Mouse (Mus musculus): Measurements from ENCODE around the gene Meltf.
"Not testable (repeated sequence)": the region's sequence is repeated elsewhere in the genome, so short reads cannot be mapped to it uniquely, and the experiment has no call there.

Meltf gene

DNA sequence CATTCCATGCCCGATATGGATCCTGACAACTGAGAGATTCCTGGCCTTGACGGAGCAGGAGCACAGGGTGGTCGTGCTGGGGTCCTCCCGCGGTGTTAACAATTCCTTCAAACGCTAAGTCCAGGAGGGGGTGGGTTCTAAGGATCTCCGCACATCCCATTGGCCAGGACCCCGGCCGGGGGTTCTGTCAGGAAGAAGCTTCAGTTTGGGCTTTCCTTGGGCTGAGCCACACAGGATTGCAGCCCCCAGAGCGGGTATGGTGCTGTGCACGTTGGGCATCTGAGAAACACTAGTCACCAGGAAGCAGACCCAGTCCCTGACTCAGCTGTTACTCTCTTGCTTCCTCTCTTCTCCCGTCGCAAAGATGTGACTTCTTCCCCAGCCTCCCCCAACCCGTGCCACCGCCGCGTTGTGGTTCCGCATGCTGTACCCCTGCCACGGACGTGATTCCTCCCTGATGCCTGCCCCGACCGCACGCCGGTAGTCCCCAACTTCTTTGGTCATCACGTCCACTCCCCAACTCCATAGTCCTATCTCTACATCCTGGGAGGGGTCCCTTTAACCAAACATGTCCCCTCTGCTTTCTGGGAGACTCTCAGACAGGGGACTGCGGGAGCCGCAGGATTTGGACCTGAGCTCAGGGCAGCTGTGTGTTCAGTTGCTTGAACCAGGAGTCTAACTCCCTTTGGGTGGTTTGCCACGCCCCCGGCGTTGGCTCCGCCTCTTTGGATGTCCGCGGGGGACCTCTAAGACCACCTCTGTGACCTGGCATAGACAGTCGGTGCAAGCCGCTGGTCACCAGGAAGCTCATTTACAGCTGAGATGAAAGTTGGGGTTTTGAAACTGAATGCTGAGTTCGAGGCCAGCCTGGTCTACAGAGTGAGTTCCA lies 56.7 kb downstream of the Meltf start:
- DNase-seq: peak; percentile 33 to 51

DNA sequence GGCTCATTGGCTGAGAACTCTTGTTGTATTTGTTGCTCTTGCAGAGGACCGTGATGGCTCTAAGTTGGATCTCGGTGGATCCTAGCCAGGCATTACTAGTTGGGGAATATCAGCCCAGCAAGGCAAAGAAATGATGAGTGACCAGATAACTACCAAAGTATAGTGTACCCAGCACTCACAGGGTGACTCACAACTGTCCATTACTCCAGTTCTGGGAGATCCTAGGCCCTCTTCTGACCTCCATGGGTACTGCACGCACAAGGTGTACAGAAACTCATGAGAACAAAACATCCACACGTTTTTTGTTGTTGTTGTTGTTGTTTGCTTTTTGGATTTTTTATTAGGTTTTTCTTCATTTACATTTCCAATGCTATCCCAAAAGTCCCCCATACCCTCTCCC lies 58.0 kb downstream of the Meltf start:
- DNase-seq: no peak

DNA sequence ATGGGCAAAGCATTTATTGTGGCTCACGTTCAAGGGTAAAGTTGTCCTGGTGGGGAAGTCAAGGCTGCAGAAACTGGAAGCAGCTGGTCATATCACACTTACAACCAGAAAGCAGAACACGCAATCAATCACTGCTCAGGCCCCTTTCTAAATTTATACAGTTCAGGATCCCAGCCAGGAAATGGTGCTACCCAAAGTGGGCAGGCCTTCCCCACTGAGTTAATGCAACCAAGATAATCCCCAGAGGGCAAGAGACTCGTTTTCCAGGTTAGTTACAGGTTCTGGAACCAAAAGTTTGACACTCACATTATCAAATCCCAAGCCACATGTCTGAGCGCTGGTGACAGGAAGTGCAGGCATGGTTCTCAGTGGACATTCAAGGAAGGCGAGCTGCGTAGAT lies 60.2 kb downstream of the Meltf start:
- DNase-seq: no peak

DNA sequence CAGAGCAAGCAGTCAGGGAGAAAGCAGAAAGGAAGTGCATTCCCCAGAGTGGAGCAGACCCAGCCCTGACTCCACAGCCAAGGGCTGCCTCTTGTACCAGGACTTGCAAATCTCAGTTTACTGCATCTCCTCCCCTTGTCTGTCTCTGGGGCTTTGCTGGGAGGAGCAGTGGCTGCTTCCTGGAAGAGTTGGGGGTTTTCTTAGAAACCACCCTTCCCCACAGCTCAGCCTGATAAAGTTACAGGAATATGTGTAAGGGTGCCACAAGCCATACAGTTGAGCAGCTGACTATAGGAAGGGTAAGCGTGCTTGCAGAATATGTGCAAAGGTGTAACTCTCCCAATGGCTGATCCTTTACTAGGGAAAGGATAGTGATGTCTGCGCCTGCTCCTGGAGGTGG lies 62.0 kb downstream of the Meltf start:
- no peak for DNase-seq

DNA sequence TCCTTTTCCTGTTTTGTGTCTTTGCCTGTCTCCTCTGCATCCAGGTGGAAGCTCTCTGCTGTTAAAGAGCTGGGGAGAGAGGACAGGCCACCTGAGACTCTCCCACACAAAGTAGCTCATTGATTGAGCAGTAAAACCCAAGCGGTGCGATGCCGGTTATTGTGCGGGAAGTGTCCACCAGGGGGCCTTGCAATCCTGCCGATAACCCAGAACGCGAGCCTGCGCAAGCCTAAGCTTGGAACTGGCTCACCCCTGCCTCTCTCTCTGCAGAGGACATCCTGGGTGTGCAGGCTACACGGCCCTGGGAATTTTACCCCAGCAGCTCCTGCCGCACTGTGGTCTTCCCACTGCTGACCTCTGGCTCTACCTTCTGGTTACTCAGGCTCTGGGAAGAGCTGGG lies 65.4 kb downstream of the Meltf start:
- peak; percentile 81 to 88 for DNase-seq

DNA sequence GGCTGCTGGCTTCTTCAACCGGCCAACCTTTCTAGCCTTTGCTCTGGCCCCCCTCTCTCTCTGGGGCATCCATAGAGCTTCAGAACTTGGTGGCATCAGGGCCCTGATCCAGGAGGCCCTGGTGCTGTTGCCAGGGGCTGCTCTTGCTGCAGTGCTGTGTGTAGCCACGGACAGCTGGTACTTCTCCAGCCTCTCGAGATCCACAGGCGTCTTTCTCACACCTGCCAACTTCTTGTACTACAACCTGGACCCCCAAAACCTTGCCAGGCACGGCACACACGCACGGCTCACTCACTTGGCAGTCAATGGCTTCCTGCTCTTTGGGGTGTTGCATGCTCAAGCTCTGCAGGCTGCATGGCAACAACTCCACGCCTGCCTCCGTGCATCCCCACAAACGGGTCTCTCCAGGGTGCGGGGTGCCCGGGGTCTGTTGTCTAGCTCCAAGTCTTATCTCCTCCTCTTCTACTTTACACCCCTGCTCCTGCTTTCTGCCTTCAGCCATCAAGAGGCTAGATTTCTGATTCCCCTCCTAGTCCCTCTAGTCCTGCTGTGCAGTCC lies 66.2 kb downstream of the Meltf start:
- peak; percentile 25 to 34 for DNase-seq

DNA sequence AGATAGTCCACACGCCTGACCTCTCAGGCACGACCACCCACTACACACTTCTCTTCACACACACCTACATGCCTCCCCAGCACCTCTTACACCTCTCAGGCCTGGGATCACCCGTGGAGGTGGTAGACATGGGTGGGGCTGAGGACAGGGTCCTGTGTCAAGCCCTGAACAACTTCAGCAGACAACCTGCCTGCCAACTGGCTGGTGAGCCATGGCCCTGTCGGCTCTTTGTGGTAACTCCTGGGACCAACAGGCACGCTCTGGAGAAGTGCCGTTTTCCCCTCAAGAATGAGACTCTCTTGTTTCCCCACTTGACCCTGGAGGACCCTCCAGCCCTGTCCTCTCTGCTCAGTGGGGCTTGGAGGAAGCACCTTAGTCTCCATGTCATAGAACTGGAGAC lies 66.8 kb downstream of the Meltf start:
- no peak for DNase-seq

DNA sequence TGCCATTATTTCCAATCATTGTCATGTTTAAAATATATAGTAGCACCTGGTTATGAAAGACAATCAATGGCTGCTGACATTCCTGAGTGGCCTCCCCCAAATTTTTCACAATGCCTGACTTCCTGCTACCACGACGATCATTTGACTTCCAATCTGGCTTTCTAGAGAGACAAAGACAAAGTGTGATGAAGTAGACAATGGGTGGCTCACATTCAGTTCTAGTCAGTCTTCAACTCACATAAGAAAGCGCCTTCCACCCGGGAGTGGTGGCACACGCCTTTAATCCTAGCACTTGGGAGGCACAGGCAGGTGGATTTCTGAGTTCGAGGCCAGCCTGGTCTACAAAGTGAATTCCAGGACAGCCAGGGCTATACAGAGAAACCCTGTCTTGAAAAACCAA lies 67.4 kb downstream of the Meltf start:
- DNase-seq: not testable (repeated sequence)

DNA sequence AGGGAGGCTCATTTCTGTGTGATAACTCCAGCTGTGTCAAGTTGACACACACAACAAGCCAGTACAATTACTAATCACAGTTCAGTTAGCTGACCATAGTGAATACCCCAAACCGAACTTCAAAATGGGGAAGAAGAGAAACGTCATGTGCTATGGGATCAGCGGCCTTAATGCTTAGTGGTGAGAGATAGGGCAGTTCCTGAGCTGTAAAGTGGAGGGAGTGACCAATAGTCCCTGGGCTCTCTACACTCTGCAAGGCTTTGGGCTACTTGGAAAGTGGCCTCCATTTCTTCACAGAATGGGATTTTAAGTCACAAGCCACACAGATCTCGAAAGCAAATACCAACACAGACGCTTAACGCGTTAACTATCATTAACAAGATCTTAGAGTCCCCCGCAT lies 68.7 kb downstream of the Meltf start:
- no peak for DNase-seq

DNA sequence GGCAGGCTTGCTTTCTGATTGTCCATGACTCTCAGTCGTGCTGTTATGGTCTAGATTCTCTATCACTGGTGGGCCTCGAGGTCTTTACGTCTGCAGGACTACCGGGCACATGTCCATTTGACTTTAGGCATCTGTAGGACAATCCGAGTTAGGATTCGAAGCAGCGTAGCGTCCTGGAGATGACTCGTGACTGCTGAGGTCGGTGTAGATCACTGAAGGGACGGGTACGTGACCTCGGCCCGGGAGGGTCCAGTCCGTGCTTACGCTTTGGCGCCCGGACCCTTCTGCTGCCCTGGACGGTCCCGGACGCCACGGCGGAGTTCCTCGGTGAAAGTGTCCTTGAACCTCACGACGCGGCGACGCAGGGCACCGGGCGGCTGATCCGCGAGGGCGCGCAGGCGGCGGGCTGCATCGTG lies 69.3 kb downstream of the Meltf start:
- no peak for DNase-seq

DNA sequence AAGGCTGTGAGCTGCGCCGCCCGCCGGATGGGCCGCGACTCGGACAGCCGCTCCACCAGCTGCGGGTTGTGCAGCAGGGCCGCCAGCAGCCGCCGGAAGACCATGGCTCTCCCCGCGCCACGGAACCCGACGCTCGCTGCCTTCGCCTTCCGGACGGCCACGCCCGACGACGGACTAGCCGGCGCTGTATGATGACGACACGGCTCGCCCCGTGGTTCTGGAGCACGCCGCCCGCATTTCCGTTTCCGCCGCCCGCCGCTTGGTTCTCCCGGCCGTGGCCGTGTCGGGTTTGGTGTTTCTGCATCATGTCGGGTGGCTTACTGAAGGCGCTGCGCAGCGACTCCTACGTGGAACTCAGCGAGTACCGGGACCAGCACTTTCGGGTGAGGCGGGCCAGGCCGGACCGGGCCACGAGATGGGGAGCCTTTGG lies 69.8 kb downstream of the Meltf start, which contains the start of the genes 0610012G03Rik and Ncbp2:
Gene 0610012G03Rik, minus strand, starts transcription at position 150 of the 430 bp plus-strand sequence.
Gene Ncbp2, plus strand, starts transcription at position 169 of the 430 bp plus-strand sequence.
- peak; percentile 98 for DNase-seq
